Mouse (Mus musculus) liver (tissue): ENCODE measurements around the gene Ms4a6b.
"Not testable (repeated sequence)": the region's sequence is repeated elsewhere in the genome, so short reads cannot be mapped to it uniquely, and the experiment has no call there.

Experiments used
- DNase-seq: peaks from one replicate; pipeline ENCODE4 v3.0.0-alpha.2; 2020; ENCODE audit warnings: mixed read lengths

Gene Ms4a6b

DNA sequence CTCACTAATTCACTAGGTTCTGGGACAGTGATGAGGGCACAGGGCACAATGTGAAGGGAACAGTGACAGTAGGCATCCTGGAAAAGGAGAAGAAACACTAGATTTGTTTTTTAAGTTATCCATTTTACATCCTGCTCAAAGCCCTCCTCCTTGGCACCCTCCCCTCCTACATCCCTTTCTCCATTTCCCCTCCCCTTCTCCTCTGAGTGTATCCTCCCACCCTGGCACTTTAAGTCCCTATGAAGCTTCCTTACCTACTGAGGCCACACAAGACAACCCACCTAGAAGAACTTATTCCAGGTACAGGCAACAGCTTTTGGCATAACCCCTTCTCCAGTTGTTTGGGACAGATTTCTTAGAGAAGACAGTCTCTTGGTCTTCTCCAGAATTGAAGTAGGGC is at the start of gene Ms4a6b:
Gene Ms4a6b, plus strand, starts transcription at position 267 of the 400 bp plus-strand sequence.
- no peak for DNase-seq

DNA sequence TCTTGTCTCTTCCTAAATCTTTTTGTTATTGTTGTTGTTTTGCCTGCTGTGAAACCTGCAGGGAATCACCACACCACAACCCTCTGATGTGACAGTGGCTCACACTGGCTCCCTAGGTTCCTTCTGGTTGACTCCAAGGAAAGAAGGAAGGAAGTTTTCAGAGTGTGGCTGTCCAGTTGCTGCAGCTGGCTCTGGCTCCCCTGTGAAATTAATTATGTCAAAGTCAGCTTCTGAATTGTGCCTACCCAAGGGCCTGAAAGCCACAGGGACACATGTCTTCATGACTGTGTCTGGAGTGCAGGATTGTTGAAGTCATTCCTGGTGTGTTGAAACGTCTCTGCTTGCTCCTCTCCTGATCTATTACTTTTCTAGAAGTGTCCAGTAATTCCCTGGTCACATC is 48.0 kb upstream of the Ms4a6b start:
- not testable (repeated sequence) for DNase-seq

DNA sequence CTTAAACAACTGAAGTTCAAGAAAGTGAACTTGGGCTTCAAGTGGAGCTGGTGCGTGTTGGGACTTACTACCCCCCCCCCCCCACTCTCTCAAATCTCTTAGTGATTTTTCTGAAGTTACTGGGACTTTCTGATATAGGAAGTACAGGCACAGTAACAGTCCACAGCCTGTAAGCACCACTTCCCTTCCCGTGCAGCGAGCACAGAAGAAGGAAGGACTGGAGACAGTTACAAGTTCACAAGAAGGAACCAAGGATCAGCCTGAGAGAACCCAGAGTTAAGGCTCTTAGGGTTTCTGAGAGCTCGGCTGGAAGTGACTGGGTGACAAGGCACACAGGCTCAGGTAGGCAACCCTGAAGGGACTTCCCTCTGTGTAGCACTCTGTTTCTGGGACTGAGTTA is 47.1 kb upstream of the Ms4a6b start, which contains the start of gene Ms4a6c:
Gene Ms4a6c, plus strand, starts transcription at position 152 of the 400 bp plus-strand sequence.
- peak; percentile 5 for DNase-seq

DNA sequence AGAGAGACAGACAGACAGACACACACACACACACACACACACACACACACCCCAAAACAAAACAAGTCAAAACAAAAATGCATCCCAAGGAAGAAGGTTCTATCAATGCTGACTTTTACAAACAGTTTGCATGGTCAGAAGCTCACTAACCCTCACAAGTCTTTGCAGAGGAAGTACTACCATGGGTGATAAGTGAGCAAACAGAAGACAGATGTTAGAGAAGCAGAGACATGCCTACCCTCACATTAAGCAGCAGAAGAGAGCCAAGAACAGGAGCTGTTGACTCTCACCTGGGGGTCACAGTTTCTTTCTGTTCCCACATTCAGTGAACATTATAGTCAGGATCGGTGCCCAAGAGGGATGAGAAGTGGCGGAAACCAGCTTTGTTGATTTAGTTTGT is 36.6 kb upstream of the Ms4a6b start:
- DNase-seq = no peak

DNA sequence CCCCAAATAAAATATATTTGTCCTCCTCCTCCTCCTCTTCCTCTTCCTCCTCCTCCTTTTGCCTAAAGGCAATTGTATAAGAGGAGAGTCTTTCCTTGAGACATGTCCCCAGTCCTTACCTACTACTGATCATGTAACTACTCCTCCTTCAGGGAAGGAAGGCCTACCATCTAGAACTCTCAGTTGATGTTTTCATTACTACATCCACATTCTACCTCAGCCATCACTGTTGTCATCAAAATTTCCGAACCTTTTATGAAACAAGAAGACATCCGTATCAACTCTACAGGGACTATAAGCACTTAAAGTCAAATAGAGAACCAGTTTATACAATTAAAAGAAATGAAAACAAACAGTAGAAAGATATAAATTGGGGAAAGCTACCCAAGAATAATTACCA is 33.6 kb upstream of the Ms4a6b start:
- DNase-seq = no peak

DNA sequence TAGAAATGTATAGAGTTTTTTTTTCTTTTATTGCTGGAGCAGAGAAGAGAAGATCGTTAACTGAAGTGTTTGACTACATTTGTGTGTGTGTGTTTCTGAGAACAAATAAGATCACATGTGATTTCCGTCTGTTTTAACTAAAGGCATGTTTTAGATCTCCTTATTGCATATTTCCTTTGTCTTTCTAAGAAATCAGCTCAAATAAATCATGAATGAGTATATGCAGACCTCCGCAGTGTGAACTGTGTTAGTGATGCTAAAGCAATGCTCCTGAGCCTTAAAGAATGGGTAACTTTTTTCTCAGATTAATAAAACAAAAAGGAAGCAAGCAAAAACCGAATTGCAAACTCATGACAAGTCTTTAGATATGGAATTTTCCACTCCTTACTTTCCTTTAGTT is 32.4 kb upstream of the Ms4a6b start:
- DNase-seq = no peak

DNA sequence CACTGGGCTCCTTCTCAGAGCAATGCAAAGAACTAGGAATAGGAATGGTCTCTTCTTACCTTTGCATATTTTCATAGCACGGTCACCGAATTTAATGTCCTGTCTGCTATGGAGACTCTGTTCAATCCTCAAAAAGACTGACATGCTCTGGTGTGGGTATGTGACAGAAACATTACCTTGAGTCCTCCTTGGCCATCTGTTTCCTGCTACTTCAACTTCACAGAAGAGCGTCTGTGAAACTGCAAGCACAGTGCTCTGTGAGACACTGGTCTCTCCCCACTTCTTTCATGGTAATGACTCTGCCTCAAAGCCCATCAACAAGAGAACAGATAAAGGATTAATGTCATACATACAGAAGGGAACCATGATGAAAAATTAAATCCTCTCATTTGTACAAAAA is 31.9 kb upstream of the Ms4a6b start:
- DNase-seq = no peak

DNA sequence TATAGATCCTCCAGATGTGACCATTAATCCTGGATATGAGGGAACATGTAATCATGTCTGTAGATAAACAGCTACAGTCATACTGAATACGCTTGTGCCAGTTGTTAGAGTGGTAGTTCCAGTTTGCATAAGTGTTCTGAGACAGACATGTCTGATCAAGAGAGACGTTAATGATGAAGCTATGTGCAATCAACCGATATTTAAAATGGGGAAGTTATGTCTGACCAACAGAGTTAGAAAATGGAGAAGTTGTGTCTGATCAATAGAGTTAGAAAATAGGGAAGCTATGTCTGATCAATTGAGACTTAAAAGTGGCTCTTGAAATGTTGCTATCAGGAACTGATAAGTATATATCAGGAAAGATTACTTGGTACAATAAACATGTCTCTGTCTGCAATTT is 31.0 kb upstream of the Ms4a6b start:
- no peak for DNase-seq

DNA sequence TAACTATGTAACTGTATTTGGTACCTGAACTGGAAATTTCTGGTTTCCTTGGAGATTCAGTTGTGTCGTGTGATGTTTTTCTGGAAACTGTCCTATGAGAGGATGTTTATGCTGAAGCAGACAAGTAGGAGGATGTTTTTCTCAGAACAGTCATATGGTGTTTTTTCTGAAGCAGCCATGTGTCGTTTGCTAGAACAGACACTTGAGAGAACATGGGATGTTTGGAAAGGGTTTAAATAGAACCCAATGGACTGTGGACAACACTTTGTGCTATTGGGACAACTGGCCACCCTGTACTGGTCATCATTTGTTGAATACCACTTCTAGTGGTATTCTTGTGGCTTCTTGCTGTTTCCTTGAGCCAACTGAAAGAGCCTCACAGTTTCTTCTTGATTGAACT is 30.6 kb upstream of the Ms4a6b start, which contains the start of gene Gm8369:
Gene Gm8369, plus strand, starts transcription at position 193 of the 400 bp plus-strand sequence.
- no peak for DNase-seq

DNA sequence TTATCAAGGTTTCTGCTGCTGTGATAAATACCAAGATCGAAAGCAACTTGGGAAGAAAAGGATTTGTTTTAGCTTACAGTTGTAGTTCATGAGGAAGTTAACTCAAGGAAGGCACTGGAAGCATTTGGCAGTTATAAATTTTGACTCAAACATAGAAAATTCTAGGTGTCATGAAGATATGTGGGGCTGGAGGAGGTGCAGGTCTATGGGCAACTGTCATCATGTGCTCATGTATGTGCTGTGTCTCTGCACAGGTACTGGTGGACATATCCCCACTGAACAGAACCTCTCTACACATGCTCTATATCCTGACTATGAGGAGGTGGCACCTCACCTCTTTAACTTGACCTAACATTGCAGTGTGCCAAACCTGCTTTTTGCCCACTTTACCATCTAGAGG is 29.7 kb upstream of the Ms4a6b start:
- no peak for DNase-seq

DNA sequence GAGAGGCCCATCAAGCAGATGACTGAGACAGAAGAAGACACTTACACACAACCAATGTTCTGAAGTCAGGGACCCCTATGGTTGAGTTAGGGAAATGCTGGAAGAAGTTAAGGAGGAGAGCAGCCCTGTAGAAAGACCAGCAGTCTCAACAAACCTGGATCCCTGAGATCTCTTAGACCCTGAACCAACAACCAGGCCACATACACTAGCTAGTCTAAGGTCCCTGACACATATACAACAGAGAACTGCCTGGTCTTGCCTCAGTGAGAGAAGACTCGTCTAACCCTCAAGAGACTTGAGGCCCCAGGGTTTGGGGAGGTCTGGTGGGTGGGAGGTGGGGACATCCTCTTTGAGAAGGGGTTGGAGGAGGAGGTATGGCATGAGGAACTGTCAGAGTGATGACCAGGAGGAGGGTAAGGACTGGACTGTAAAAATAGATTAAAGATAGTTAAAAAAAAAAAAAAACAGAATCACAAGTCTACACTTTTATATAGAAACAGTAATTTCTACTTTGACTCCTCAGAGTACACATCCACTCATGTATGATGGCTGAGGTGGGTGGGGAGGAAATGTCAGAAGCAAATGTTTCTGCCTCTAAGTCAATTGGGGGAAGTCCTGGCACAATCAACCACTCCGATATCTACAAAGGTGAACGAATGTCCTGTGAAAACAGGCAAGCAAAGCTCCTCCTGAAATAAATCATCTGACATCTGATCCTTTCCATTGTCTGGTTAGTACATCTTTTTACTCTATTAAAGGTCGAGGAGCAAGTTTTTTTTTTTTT is 24.7 kb upstream of the Ms4a6b start:
- DNase-seq = no peak

DNA sequence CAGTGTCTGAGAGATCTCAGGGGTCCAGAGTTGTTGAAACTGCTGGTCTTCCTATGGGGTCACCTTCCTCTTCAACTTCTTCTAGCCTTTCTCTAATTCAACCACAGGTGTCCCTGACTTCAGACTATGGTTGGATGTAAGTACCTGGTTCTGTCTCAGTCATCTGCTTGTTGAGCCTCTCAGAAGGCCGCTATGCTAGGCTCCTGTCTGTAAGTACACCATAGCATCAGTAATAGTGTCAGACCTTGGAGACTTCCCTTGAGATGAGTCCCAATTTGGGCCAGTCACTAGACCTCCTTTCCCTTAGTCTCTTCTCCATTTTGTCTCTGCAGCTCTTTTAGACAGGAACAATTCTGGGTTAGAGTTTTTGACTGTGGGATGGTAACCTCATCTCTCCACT is 23.6 kb upstream of the Ms4a6b start:
- no peak for DNase-seq

DNA sequence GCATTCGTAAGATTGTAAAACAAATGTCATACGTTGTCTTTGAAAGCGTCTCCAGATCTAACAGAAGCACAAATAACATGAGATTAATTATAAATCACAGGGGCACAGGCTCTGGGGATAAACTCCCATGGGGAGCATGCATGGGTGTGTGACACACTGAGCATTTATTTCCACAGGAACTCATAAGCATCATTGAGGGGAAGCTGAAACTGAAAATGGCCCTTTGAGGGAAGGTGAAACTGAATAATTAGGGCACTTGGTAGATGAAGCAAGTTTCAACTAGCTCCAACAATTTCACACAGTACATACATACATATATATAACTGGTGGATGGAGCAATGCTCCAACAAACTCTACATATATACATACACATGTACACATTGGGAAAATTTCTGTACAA is 21.8 kb upstream of the Ms4a6b start:
- DNase-seq = no peak

DNA sequence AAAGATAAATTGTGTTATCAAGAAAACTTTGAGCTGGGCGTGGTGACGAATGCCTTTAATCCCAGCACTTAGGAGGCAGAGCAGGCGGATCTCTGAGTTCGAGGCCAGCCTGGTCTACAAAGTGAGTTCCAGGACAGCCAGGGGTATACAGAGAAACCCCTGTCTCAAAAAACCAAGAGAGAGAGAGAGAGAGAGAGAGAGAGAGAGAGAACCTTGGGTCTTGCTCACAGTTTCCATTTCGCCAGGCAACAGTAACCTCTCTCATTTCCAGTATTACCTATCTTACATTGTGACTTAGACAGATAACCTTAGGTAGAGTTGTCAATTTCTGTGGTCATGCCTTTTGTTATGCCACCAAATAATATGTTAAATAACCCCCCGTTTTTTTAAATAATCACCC is 20.0 kb upstream of the Ms4a6b start:
- DNase-seq = no peak

DNA sequence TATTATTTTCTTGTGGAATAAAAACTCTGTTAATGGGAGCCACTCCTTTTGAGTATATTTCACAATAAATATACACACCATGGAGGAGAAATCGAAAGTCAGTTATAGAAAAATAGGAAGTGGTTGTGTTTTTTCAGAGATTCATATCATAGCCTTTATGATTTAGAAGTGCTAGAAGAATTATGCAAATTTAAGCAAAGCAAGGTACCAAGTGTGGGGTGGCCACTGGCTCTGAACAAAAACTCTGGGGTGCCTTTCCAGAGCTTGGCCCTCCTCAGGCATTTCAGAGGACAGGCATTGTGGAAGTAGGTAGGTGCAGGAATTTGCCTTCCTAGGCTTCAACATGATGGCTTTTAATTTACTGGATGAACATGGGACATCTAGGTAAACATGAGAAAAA is 19.0 kb upstream of the Ms4a6b start:
- DNase-seq = not testable (repeated sequence)

DNA sequence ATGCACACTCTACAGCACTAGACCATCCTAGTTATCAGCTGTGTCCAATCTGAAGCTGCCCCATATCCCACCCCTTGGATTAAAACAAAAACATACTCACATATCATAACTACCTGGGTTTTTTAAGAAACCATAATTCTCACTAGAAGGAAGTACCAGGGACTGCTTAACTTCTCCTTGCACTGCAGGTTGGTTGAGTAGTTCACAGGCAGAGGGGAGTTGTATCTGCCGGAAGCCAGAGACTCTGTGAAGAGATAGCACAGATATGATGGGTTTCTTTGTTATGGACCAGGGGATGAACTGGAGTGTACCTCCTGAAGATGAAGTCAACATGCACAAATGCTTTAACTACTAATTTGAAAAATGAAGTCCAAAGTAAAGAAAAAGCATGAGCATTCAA is 15.5 kb upstream of the Ms4a6b start:
- DNase-seq = no peak

DNA sequence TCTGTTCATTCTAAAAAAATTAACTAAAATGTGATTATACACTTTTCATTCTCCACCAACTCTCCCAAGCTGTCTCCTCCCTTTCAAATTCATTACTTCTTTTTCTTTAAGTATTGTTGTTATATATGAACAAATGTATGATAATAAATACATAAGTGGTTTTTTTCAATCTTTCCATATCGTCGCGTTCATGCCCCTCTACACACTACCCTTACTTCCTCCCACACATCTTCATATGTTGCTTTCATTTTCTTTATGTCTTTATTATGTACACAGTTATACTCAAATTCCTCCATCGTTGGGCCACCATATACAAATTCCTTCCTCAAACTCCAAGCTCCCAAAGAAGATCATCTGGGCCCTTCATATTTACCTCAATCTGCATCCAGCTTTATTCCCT is 15.0 kb upstream of the Ms4a6b start:
- DNase-seq = no peak

DNA sequence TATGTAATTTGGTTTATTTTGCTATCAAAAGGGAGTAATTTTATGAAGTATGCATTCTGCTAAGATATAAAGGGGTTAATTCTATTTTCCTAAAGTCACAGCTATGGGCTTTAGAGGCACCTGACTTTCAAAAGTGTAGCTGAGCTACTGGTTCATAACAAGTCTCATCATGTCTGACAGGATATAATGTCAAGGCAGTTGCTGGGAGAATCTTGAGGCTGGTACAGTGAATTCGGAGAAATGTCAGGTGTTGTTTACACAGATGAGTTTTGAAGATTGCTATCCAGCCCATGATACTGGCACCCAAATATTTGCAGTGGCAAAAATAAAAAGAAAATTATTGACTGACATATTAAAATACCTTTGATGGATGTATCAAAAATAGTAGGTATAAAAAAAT is 11.5 kb upstream of the Ms4a6b start:
- DNase-seq = no peak

DNA sequence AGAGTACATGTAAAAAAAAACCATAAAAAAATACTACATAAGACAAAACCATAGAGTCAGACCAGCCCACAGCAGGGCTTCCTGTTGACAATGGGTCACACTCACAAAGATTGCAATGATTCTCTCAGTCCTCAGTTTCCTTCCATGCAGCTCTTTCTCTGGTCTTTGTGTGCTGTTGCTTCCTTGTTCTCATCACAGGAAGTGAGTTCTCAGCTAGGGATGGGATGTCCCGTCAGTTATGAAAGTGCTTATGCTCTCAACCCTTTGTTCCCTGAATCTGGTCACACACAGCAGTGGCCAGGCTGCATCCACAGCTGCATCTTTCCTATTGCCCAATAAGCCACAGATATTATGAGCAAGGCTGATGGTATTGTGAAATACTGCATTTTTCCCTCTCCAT is 2.9 kb upstream of the Ms4a6b start:
- DNase-seq = no peak

DNA sequence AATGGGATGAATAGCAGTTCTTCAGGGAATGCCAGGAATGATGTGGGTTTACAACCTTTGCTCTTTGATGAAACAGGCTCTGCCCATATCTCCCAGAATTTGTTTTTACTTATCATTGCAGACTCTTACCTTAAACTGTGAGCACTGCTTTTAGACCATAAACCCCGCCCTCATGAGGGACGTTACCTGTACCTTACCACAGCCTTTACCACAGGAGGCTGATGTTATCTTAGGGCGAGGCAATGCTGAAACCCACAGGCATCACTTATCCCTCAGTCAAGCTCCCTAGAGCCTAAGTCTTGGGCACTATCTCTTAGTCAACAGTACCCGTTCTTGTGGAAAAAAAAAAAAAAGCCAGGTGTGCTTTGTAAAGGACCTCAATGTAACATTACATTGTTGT is 533 bp downstream of the Ms4a6b start:
- no peak for DNase-seq

DNA sequence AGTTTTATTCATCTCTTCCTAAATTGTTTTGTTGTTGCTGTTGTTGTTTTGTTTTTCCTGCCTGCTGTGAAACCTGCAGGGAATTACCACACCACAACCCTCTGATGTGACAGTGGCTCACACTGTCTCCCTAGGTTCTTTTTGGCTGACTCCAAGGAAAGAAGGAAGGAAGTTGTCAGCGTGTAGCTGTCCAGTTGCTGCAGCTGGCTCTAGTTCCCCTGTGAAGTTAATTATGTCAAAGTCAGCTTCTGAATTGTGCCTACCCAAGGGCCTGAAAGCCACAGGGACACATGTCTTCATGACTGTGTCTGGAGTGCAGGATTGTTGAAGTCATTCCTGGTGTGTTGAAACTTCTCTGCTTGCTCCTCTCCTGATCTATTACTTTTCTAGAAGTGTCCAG is 1.1 kb downstream of the Ms4a6b start:
- not testable (repeated sequence) for DNase-seq

DNA sequence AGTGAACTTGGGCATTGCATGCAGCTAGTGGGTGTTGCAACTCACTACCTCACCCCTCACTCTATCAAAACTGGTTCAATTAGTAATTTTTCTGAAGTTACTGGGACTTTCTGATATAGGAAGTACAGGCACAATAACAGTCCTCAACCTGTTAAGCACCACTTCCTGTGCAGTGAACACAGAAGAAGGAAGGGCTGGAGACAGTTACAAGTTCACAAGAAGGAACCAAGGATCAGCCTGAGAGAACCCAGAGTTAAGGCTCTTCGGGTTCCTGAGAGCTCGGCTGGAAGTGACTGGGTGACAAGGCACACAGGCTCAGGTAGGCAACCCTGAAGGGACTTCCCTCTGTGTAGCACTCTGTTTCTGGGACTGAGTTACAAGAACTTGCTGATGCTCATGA is 2.0 kb downstream of the Ms4a6b start:
- DNase-seq = not testable (repeated sequence)

DNA sequence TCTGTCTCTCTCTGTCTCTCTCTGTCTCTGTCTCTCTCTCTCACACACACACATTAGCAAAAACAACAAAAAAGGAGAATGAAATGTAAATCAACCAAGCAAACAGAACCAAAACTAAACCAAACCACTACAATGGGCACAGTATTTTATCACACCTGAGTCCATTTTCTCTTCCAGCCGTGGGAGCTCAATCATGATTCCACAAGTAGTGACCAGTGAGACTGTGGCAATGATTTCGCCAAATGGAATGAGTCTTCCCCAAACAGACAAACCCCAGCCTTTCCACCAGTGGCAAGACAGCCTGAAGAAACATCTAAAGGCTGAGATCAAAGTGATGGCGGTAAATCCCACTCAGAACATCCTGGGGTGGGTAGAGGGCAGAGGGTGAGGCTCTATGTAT is 3.8 kb downstream of the Ms4a6b start:
- DNase-seq = no peak

DNA sequence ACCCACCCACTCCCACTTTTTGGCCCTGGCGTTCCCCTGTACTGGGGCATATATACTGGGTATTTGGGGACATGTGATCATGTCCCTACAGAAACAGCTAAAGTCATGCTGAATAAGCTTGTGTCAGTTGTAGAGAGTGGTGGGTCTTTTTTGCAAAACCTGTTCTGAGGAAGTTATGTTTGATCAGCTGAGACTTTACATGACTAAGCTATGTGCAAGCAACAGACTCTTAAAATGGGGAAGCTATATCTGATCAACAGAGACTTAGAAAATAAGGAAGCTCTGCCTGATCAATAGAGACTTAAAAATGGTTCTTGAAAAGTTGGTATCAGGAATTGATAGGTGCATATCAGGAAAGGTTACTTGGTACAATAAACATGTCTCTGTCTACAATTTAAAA is 17.1 kb downstream of the Ms4a6b start:
- DNase-seq = no peak

DNA sequence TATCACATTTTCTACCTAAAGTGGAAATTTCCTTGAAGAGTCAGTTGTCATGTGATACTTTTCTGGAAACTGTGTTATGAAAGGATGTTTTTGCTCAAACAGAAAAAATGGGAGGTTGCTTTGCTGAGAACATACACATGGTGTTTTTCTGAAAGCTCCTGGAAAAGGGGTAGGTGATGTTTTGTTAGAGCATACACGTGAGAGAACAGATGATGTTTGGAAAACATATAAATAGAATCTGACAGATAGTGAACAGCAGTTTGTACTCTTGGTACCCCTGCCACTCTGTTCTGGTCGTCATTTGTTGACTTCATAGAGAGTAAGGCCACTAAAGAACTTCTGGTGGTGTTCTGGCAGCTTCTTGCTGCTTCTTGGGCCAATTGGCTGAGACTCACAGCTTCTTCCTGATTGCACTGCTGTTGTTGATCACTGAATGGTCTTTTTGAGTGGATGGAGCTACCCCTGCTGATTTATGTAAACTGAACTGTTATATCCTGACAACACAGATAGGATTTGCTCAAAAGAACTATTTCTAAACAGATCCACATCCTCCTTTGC is 17.7 kb downstream of the Ms4a6b start:
- no peak for DNase-seq
